Mouse (Mus musculus) hindbrain, embryonic 16.5 days (tissue): ENCODE results near the gene Paqr8. TPM values are rescaled to one million over a fixed set of nuclear protein-coding genes. Genes with fewer than 3 reads are reported as not detected.

Experiments used
- ATAC-seq: fragments of 200-750 bp; cut with Nextera tagmentation; 2 replicates; pipeline ENCODE4 v1.8.0; 2017; ENCODE audit warnings: moderate TSS enrichment, moderate library complexity
- H3K27ac ChIP-seq: fragments of 300-500 bp; sonication (generic); 2 replicates; pipeline ENCODE4 v1.5.1; 2014; ENCODE audit warnings: low read depth, mild to moderate bottlenecking, control low read depth, low read length, moderate library complexity
- H3K27me3 ChIP-seq: fragments of 300-500 bp; sonication (generic); replicated peaks from 2 replicates; pipeline ENCODE4 v1.6.1; 2014; ENCODE audit warnings: low read length; ENCODE audit not compliant: control insufficient read depth, insufficient read depth
- H3K36me3 ChIP-seq: fragments of 300-500 bp; sonication (generic); 2 replicates; pipeline ENCODE4 v1.6.1; 2014; ENCODE audit warnings: mild to moderate bottlenecking, low read length, moderate library complexity, mixed read lengths; ENCODE audit not compliant: control insufficient read depth, insufficient read depth
- H3K4me1 ChIP-seq: fragments of 300-500 bp; sonication (generic); 2 replicates; pipeline ENCODE4 v1.6.1; 2014; ENCODE audit warnings: low read depth, low read length; ENCODE audit not compliant: control insufficient read depth, insufficient read depth
- H3K4me2 ChIP-seq: fragments of 300-500 bp; sonication (generic); 2 replicates; pipeline ENCODE4 v1.6.1; 2014; ENCODE audit warnings: mild to moderate bottlenecking, low read length, control low read depth, moderate library complexity
- H3K4me3 ChIP-seq: fragments of 300-500 bp; sonication (generic); 2 replicates; pipeline ENCODE4 v1.5.1; 2014; ENCODE audit warnings: mild to moderate bottlenecking, low read length, control low read depth, moderate library complexity
- H3K9ac ChIP-seq: fragments of 300-500 bp; sonication (generic); 2 replicates; pipeline ENCODE4 v1.6.1; 2014; ENCODE audit warnings: low read depth, mild to moderate bottlenecking, control low read depth, low read length, moderate library complexity
- H3K9me3 ChIP-seq: fragments of 300-500 bp; sonication (generic); 2 replicates; pipeline ENCODE4 v1.6.1; 2014; ENCODE audit warnings: mild to moderate bottlenecking, low read length, moderate library complexity; ENCODE audit not compliant: control insufficient read depth
- WGBS: fragments of 180-500 bp; shearing (Covaris S2); extraction: QIAGEN DNeasy Blood & Tissue Kit; methylation state at CpG from one replicate; pipeline ENCODE4 v1.1.7; 2014; 5-methylcytosine and 5-hydroxymethylcytosine counted together
- polyA plus RNA-seq: library from polyadenylated mRNA; unstranded; fragments of >200 nt; fragmentation: Nextera tagmentation; extraction: Ambion mirVana; gene quantifications from 2 replicates; pipeline ENCODE4 v1.2.1, GENCODE M21; 2015

Paqr8 gene
- polyA plus RNA-seq, 1 experiment from 2014 or later: 43.4 TPM

DNA sequence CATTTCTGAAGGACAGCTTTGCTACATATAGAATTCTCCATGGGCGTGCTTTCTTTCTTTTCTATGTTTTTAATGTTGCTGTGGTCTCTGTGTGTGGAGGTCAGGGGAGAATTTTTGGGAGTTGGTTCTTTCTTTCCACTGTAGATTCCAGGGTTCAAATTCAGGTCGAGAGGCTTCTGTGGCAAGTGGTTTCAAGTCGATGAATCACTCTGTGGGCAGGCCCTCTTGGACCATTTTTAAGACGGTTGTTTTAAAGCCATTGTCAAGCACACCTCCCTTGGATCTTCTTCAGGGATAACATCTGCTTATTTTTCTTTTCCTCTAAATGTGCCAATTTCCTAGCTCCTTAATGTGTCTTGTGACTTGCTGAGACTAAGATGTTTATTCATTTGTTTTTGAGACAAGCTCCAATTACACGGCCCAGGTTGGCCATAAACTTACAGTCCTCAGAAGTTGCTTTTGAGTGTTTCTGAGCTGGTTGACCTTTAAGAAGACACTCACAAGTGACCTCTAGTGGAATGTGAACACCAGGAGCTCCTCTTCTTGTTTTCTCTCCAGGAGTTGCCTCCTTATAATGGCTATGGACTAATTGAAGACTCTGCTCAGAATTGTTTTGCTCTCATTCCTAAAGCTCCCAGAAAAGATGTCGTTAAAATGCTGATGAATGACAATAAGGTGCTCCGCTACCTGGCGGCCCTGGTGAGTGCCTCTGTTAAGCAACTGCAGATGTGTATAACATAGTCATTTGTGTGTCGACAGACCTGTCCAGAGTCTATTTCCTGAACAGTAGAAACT is 84.1 kb downstream of the Paqr8 start:
- Histone ChIP-seq H3K27ac (no peak overlapping the region), H3K4me1 (no peaks in the 10 kb centered on the region), H3K9me3 (no peaks in the 10 kb centered on the region), H3K9ac (no peak overlapping the region), H3K4me3 (no peak overlapping the region), H3K27me3 (no peaks in the 10 kb centered on the region), H3K4me2 (no peak overlapping the region), H3K36me3 (no peaks in the 10 kb centered on the region)
- no peak for ATAC-seq
- 76% methylated on average over 9 of the region's 9 CpGs for WGBS

DNA sequence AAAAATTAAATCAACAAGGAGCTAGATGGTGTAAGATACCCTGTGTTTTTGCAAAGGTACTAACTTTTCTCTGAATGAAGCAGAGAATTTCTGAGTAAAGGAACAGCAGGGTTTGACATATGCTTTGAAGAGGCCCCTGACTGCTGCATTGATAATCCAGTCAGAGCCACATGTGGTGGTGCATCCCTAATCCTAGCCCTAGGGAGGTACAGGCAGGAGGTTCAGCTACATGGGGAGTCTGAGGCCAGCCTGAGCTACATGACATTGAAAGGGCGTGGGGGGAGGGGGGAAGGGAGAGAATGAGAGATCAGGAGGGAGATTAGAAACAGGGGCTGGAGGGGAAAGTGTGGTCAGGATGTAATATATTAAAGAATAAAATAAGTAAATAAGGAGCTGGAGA is 90.1 kb downstream of the Paqr8 start:
- Histone ChIP-seq H3K9ac (no peak overlapping the region), H3K27me3 (no peaks in the 10 kb centered on the region), H3K27ac (no peak overlapping the region), H3K4me2 (no peak overlapping the region), H3K9me3 (no peaks in the 10 kb centered on the region), H3K36me3 (no peaks in the 10 kb centered on the region), H3K4me3 (no peak overlapping the region), H3K4me1 (no peaks in the 10 kb centered on the region)
- WGBS: 50% methylated on average over 1 of the region's 1 CpGs
- ATAC-seq: no peak

GRCm38 (mm10) chr1:20981764-20982163 is 91.4 kb downstream of the Paqr8 start:
- 83% methylated on average over 6 of the region's 6 CpGs for WGBS
- Histone ChIP-seq H3K27ac (no peak overlapping the region), H3K4me1 (no peaks in the 10 kb centered on the region), H3K9ac (no peak overlapping the region), H3K36me3 (no peaks in the 10 kb centered on the region), H3K4me2 (no peak overlapping the region), H3K27me3 (no peaks in the 10 kb centered on the region), H3K4me3 (no peak overlapping the region), H3K9me3 (no peaks in the 10 kb centered on the region)
- ATAC-seq: no peak

DNA sequence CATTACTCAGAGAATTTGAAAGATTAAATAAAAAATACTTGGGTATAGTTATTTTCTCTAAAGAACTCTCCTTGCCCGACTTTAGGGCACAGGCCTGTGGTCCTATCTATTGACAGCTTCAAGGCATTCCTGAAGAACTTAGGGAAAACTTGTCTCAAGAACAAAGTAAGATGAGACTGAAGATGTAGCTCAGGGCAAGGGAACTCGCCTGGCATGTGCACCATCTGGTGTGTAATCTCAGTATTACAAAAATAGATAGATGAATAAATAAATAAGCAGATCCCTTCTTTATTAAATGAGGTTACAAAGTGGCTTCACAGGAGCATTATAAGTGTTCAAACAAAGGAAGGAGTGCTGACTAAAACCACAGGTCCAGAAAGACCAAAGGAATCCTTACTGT is 93.7 kb downstream of the Paqr8 start:
- Histone ChIP-seq H3K36me3 (no peaks in the 10 kb centered on the region), H3K27ac (no peak overlapping the region), H3K4me2 (no peak overlapping the region), H3K4me1 (no peaks in the 10 kb centered on the region), H3K9ac (no peak overlapping the region), H3K9me3 (no peaks in the 10 kb centered on the region), H3K4me3 (no peak overlapping the region), H3K27me3 (no peaks in the 10 kb centered on the region)
- no peak for ATAC-seq
- 77% methylated on average over 2 of the region's 2 CpGs for WGBS

DNA sequence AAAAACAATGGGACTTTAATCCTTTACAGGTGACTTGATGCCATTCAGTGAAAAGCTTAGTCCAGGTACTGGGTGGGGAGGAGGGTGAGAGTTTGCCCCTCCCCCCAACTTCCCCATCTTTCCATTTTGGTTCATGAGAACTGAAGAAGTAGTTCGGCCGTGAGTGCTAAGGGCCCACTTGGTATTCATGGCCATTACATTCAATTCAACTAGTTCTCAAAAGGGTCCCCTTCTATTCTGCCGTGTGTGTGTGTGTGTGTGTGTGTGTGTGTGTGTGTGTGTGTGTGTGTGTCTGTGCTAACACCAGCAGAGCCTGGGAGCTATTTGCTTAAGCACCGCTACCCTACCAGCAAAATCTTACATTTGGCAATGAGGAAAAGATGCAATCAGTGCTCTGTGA is 94.2 kb downstream of the Paqr8 start:
- Histone ChIP-seq H3K9ac (no peak overlapping the region), H3K9me3 (no peaks in the 10 kb centered on the region), H3K36me3 (no peaks in the 10 kb centered on the region), H3K4me1 (no peaks in the 10 kb centered on the region), H3K4me2 (no peak overlapping the region), H3K27ac (no peak overlapping the region), H3K4me3 (no peak overlapping the region), H3K27me3 (no peaks in the 10 kb centered on the region)
- 41% methylated on average over 4 of the region's 4 CpGs for WGBS
- peak; percentile 72 for ATAC-seq

- Histone ChIP-seq H3K27me3 (no peaks in the 10 kb centered on the region), H3K4me1 (no peaks in the 10 kb centered on the region), H3K9ac (no peak overlapping the region), H3K36me3 (no peaks in the 10 kb centered on the region), H3K27ac (no peak overlapping the region), H3K4me3 (no peak overlapping the region), H3K4me2 (no peak overlapping the region), H3K9me3 (no peaks in the 10 kb centered on the region)
- ATAC-seq: no peak
- WGBS: 59% methylated on average over 10 of the region's 10 CpGs
These were observed 96.1 kb downstream of the Paqr8 start for GRCm38 (mm10) chr1:20986378-20987056.

Other genes with a start within 250 kb of the Paqr8 start
- not detected in 2 replicates for gene Il17a, start 159.7 kb upstream of the Paqr8 start, polyA plus RNA-seq
- gene Il17f, start 100.0 kb upstream of the Paqr8 start, polyA plus RNA-seq: not detected in 2 replicates
- gene Mcm3, start 70.3 kb upstream of the Paqr8 start, polyA plus RNA-seq: 22.5 and 30.2 TPM in 2 replicates
- 2.6 and 3.8 TPM in 2 replicates for gene Efhc1, start 61.0 kb downstream of the Paqr8 start, polyA plus RNA-seq
- 1.6 and 2.5 TPM in 2 replicates for gene Tram2, start 188.6 kb downstream of the Paqr8 start, polyA plus RNA-seq